Mouse (Mus musculus): ENCODE measurements around the gene Pcdh9. TPM values are rescaled to one million over a fixed set of nuclear protein-coding genes. Genes with fewer than 3 reads are reported as not detected.

Gene Pcdh9
- polyA plus RNA-seq, 1 experiment from 2014 or later = 19.3 TPM

- WGBS = 11% methylated on average over 2 of the region's 2 CpGs
- Histone ChIP-seq H3K27me3 (no peaks in the 10 kb centered on the region), H3K4me2 (no peak overlapping the region), H3K4me3 (replicated peaks) (no peak overlapping the region), H3K9ac (no peak overlapping the region), H3K9me3 (replicated peaks) (no peaks in the 10 kb centered on the region), H3K27ac (no peak overlapping the region), H3K36me3 (no peaks in the 10 kb centered on the region), H3K4me1 (no peaks in the 10 kb centered on the region)
- no peak for ATAC-seq (replicated peaks; ENCODE audit: low FRiP score)
Observed at GRCm38 (mm10) chr14:93080910-93081309, 809.6 kb downstream of the Pcdh9 start.

GRCm38 (mm10) chr14:93075761-93076160 lies 814.7 kb downstream of the Pcdh9 start:
- no peaks in the 10 kb centered on the region for H3K9me3 ChIP-seq (replicated peaks)
- H3K4me1 ChIP-seq = no peaks in the 10 kb centered on the region
- no peaks in the 10 kb centered on the region for H3K27me3 ChIP-seq
- 68% methylated on average over 2 of the region's 2 CpGs for WGBS
- H3K27ac ChIP-seq = no peak overlapping the region
- no peak overlapping the region for H3K9ac ChIP-seq
- ATAC-seq (replicated peaks; ENCODE audit: low FRiP score) = no peak
- H3K36me3 ChIP-seq = no peaks in the 10 kb centered on the region
- H3K4me2 ChIP-seq = no peak overlapping the region
- H3K4me3 ChIP-seq (replicated peaks) = no peak overlapping the region

- 76% methylated on average over 5 of the region's 5 CpGs for WGBS
- Histone ChIP-seq H3K27me3 (no peaks in the 10 kb centered on the region), H3K27ac (no peak overlapping the region), H3K36me3 (no peaks in the 10 kb centered on the region), H3K4me1 (no peaks in the 10 kb centered on the region), H3K4me3 (replicated peaks) (no peak overlapping the region), H3K9ac (no peak overlapping the region), H3K4me2 (no peak overlapping the region), H3K9me3 (replicated peaks) (no peaks in the 10 kb centered on the region)
- ATAC-seq (replicated peaks; ENCODE audit: low FRiP score) = no peak
Observed at GRCm38 (mm10) chr14:93072346-93072745, 818.1 kb downstream of the Pcdh9 start.

- WGBS = 44% methylated on average over 4 of the region's 4 CpGs
Observed at GRCm38 (mm10) chr14:93070140-93070539, 820.3 kb downstream of the Pcdh9 start.

GRCm38 (mm10) chr14:93067411-93068336 lies 822.8 kb downstream of the Pcdh9 start:
- ATAC-seq (replicated peaks; ENCODE audit: low FRiP score) = no peak
- Histone ChIP-seq H3K36me3 (no peaks in the 10 kb centered on the region), H3K4me3 (replicated peaks) (no peak overlapping the region), H3K4me2 (no peak overlapping the region), H3K27ac (no peak overlapping the region), H3K27me3 (no peaks in the 10 kb centered on the region), H3K9me3 (replicated peaks) (no peaks in the 10 kb centered on the region), H3K4me1 (no peaks in the 10 kb centered on the region), H3K9ac (no peak overlapping the region)
- 62% methylated on average over 5 of the region's 5 CpGs for WGBS

More at GRCm38 (mm10) chr14:93070140-93070539, 820.3 kb downstream of the Pcdh9 start:
- H3K27me3 ChIP-seq = no peaks in the 10 kb centered on the region
- H3K9me3 ChIP-seq (replicated peaks) = no peaks in the 10 kb centered on the region
- no peak overlapping the region for H3K9ac ChIP-seq
- no peaks in the 10 kb centered on the region for H3K4me1 ChIP-seq
- no peaks in the 10 kb centered on the region for H3K36me3 ChIP-seq
- no peak overlapping the region for H3K4me2 ChIP-seq
- no peak for ATAC-seq (replicated peaks; ENCODE audit: low FRiP score)
- H3K4me3 ChIP-seq (replicated peaks) = no peak overlapping the region
- H3K27ac ChIP-seq = no peak overlapping the region

- 65% methylated on average over 8 of the region's 8 CpGs for WGBS
- Histone ChIP-seq H3K9ac (no peak overlapping the region), H3K27me3 (no peaks in the 10 kb centered on the region), H3K4me2 (no peak overlapping the region), H3K9me3 (replicated peaks) (no peaks in the 10 kb centered on the region), H3K36me3 (no peaks in the 10 kb centered on the region), H3K4me3 (replicated peaks) (no peak overlapping the region), H3K4me1 (no peaks in the 10 kb centered on the region), H3K27ac (no peak overlapping the region)
- ATAC-seq (replicated peaks; ENCODE audit: low FRiP score) = no peak
Observed at GRCm38 (mm10) chr14:93066732-93067410, 823.6 kb downstream of the Pcdh9 start.

GRCm38 (mm10) chr14:93061824-93062620 lies 828.5 kb downstream of the Pcdh9 start:
- 63% methylated on average over 5 of the region's 5 CpGs for WGBS
- H3K4me3 ChIP-seq (replicated peaks) = no peak overlapping the region
- ATAC-seq (replicated peaks; ENCODE audit: low FRiP score) = no peak
- no peaks in the 10 kb centered on the region for H3K9me3 ChIP-seq (replicated peaks)
- H3K27ac ChIP-seq = no peak overlapping the region
- H3K4me1 ChIP-seq = no peaks in the 10 kb centered on the region
- H3K27me3 ChIP-seq = no peaks in the 10 kb centered on the region
- no peaks in the 10 kb centered on the region for H3K36me3 ChIP-seq
- H3K9ac ChIP-seq = no peak overlapping the region
- no peak overlapping the region for H3K4me2 ChIP-seq

- WGBS = 85% methylated on average over 6 of the region's 6 CpGs
- Histone ChIP-seq H3K9me3 (replicated peaks) (no peaks in the 10 kb centered on the region), H3K9ac (no peak overlapping the region), H3K36me3 (no peaks in the 10 kb centered on the region), H3K4me2 (no peak overlapping the region), H3K27ac (no peak overlapping the region), H3K27me3 (no peaks in the 10 kb centered on the region), H3K4me3 (replicated peaks) (no peak overlapping the region), H3K4me1 (no peaks in the 10 kb centered on the region)
- ATAC-seq (replicated peaks; ENCODE audit: low FRiP score) = no peak
Observed at GRCm38 (mm10) chr14:93058799-93059198, 831.7 kb downstream of the Pcdh9 start.

GRCm38 (mm10) chr14:93055997-93056396 lies 834.5 kb downstream of the Pcdh9 start:
- 85% methylated on average over 3 of the region's 3 CpGs for WGBS
- Histone ChIP-seq H3K4me1 (no peaks in the 10 kb centered on the region), H3K4me3 (replicated peaks) (no peak overlapping the region), H3K9me3 (replicated peaks) (no peaks in the 10 kb centered on the region), H3K4me2 (no peak overlapping the region), H3K9ac (no peak overlapping the region), H3K27me3 (no peaks in the 10 kb centered on the region), H3K27ac (no peak overlapping the region), H3K36me3 (no peaks in the 10 kb centered on the region)
- ATAC-seq (replicated peaks; ENCODE audit: low FRiP score) = no peak

- Histone ChIP-seq H3K4me2 (no peak overlapping the region), H3K36me3 (no peaks in the 10 kb centered on the region), H3K4me3 (replicated peaks) (no peak overlapping the region), H3K27ac (no peak overlapping the region), H3K27me3 (no peaks in the 10 kb centered on the region), H3K9me3 (replicated peaks) (no peaks in the 10 kb centered on the region), H3K9ac (no peak overlapping the region), H3K4me1 (no peaks in the 10 kb centered on the region)
- ATAC-seq (replicated peaks; ENCODE audit: low FRiP score) = no peak
- 48% methylated on average over 6 of the region's 6 CpGs for WGBS
Observed at GRCm38 (mm10) chr14:93040591-93040990, 849.9 kb downstream of the Pcdh9 start.

- H3K4me3 ChIP-seq (replicated peaks) = no peak overlapping the region
- no peak for ATAC-seq (replicated peaks; ENCODE audit: low FRiP score)
- H3K4me1 ChIP-seq = no peaks in the 10 kb centered on the region
- H3K27ac ChIP-seq = no peak overlapping the region
- no peaks in the 10 kb centered on the region for H3K9me3 ChIP-seq (replicated peaks)
- no peak overlapping the region for H3K4me2 ChIP-seq
- 55% methylated on average over 8 of the region's 8 CpGs for WGBS
- H3K27me3 ChIP-seq = no peaks in the 10 kb centered on the region
- no peaks in the 10 kb centered on the region for H3K36me3 ChIP-seq
- H3K9ac ChIP-seq = no peak overlapping the region
Observed at GRCm38 (mm10) chr14:93039326-93040221, 850.9 kb downstream of the Pcdh9 start.

Measured in kidney, embryonic 15.5 days (tissue).